Mouse (Mus musculus) liver, embryonic 13.5 days (tissue): Measurements from ENCODE around the gene Fap. TPM values are rescaled to one million over a fixed set of nuclear protein-coding genes. Genes with fewer than 3 reads are reported as not detected.

ENCODE experiments used
- ATAC-seq: fragments of 200-750 bp; cut with Nextera tagmentation; 2 replicates; pipeline ENCODE4 v1.8.0; 2017; ENCODE audit warnings: low read depth, mild to moderate bottlenecking, moderate number of reproducible peaks, moderate library complexity
- DNase-seq: peaks from one replicate; pipeline ENCODE4 v3.0.0; 2022
- H3K27ac ChIP-seq: fragments of 300-500 bp; sonication (generic); 2 replicates; pipeline ENCODE4 v1.5.1; 2015; ENCODE audit warnings: moderate library complexity, mild to moderate bottlenecking, inconsistent platforms
- H3K27me3 ChIP-seq: fragments of 300-500 bp; sonication (generic); 2 replicates; pipeline ENCODE4 v1.6.1; 2015; ENCODE audit warnings: mild to moderate bottlenecking, inconsistent platforms
- H3K36me3 ChIP-seq: fragments of 300-500 bp; sonication (generic); 2 replicates; pipeline ENCODE4 v1.6.1; 2015; ENCODE audit warnings: mild to moderate bottlenecking, inconsistent platforms
- H3K4me1 ChIP-seq: fragments of 300-500 bp; sonication (generic); replicated peaks from 2 replicates; pipeline ENCODE4 v1.6.1; 2015; ENCODE audit warnings: inconsistent platforms
- H3K4me2 ChIP-seq: fragments of 300-500 bp; sonication (generic); 2 replicates; pipeline ENCODE4 v1.6.1; 2015; ENCODE audit warnings: inconsistent platforms, mild to moderate bottlenecking, moderate library complexity
- H3K4me3 ChIP-seq: fragments of 300-500 bp; sonication (generic); replicated peaks from 2 replicates; pipeline ENCODE4 v1.5.1; 2015; ENCODE audit warnings: mild to moderate bottlenecking, inconsistent platforms
- H3K9ac ChIP-seq: fragments of 300-500 bp; sonication (generic); 2 replicates; pipeline ENCODE4 v1.6.1; 2015; ENCODE audit warnings: mild to moderate bottlenecking, inconsistent platforms
- H3K9me3 ChIP-seq: fragments of 300-500 bp; sonication (generic); replicated peaks from 2 replicates; pipeline ENCODE4 v1.6.1; 2016; ENCODE audit warnings: inconsistent platforms
- WGBS: fragments of 180-500 bp; shearing (Covaris S2); methylation state at CpG from one replicate; pipeline ENCODE4 v1.1.7; 2015; ENCODE audit not compliant: insufficient replicate concordance; 5-methylcytosine and 5-hydroxymethylcytosine counted together
- polyA plus RNA-seq: library from polyadenylated mRNA; unstranded; fragments of >200 nt; fragmentation: Nextera tagmentation; extraction: Ambion mirVana; gene quantifications from 2 replicates; pipeline ENCODE4 v1.2.1, GENCODE M21; 2015

Gene Fap
- polyA plus RNA-seq, 1 experiment from 2014 or later = 0.40 TPM

- WGBS = 63% methylated on average over 4 of the region's 4 CpGs
- Histone ChIP-seq H3K4me1 (no peaks in the 10 kb centered on the region), H3K9me3 (no peaks in the 10 kb centered on the region), H3K27ac (no peak overlapping the region), H3K4me3 (no peak overlapping the region), H3K27me3 (no peaks in the 10 kb centered on the region), H3K9ac (no peak overlapping the region), H3K36me3 (no peaks in the 10 kb centered on the region), H3K4me2 (no peak overlapping the region)
- DNase-seq = no peak
- ATAC-seq = no peak
Observed at GRCm38 (mm10) chr2:62495407-62495806, 78.5 kb downstream of the Fap start.

GRCm38 (mm10) chr2:62489832-62490231 lies 84.0 kb downstream of the Fap start:
- no peaks in the 10 kb centered on the region for H3K36me3 ChIP-seq
- no peaks in the 10 kb centered on the region for H3K27me3 ChIP-seq
- no peak overlapping the region for H3K27ac ChIP-seq
- no peak overlapping the region for H3K4me2 ChIP-seq
- no peaks in the 10 kb centered on the region for H3K9me3 ChIP-seq
- DNase-seq = no peak
- no peak overlapping the region for H3K9ac ChIP-seq
- no peak overlapping the region for H3K4me3 ChIP-seq
- ATAC-seq = no peak
- no peaks in the 10 kb centered on the region for H3K4me1 ChIP-seq
- 79% methylated on average over 6 of the region's 6 CpGs for WGBS

GRCm38 (mm10) chr2:62484906-62485305 lies 89.0 kb downstream of the Fap start:
- WGBS = 68% methylated on average over 3 of the region's 3 CpGs
- Histone ChIP-seq H3K4me1 (no peaks in the 10 kb centered on the region), H3K27me3 (no peaks in the 10 kb centered on the region), H3K36me3 (no peaks in the 10 kb centered on the region), H3K4me3 (no peak overlapping the region), H3K27ac (no peak overlapping the region), H3K9ac (no peak overlapping the region), H3K4me2 (no peak overlapping the region), H3K9me3 (no peaks in the 10 kb centered on the region)
- DNase-seq (no peak), ATAC-seq (no peak)

GRCm38 (mm10) chr2:62483550-62483949 lies 90.3 kb downstream of the Fap start, which contains the start of gene Gcg:
Gene Gcg, minus strand, starts transcription at chr2:62483650.
- Histone ChIP-seq H3K9ac (no peak within 1 kb of the TSS), H3K4me2 (no peak within 1 kb of the TSS), H3K36me3 (no peaks in the 10 kb centered on the region), H3K4me1 (no peaks in the 10 kb centered on the region), H3K9me3 (no peaks in the 10 kb centered on the region), H3K4me3 (no peak within 1 kb of the TSS), H3K27ac (no peak within 1 kb of the TSS), H3K27me3 (no peaks in the 10 kb centered on the region)
- DNase-seq (no peak), ATAC-seq (no peak)
- WGBS = 77% methylated on average over 9 of the region's 9 CpGs

- no peaks in the 10 kb centered on the region for H3K36me3 ChIP-seq
- no peaks in the 10 kb centered on the region for H3K4me1 ChIP-seq
- no peak overlapping the region for H3K4me2 ChIP-seq
- no peak for DNase-seq
- no peak overlapping the region for H3K9ac ChIP-seq
- no peak overlapping the region for H3K27ac ChIP-seq
- ATAC-seq = no peak
- WGBS = 60% methylated on average over 9 of the region's 9 CpGs
- H3K9me3 ChIP-seq = no peaks in the 10 kb centered on the region
- H3K4me3 ChIP-seq = no peak overlapping the region
- H3K27me3 ChIP-seq = no peaks in the 10 kb centered on the region
Observed at GRCm38 (mm10) chr2:62480285-62481198, 93.3 kb downstream of the Fap start.

- Histone ChIP-seq H3K36me3 (no peaks in the 10 kb centered on the region), H3K27ac (no peak overlapping the region)
- WGBS = 77% methylated on average over 9 of the region's 9 CpGs
Observed at GRCm38 (mm10) chr2:62469551-62469950, 104.3 kb downstream of the Fap start.

GRCm38 (mm10) chr2:62463287-62463686 lies 110.6 kb downstream of the Fap start:
- Histone ChIP-seq H3K4me1 (no peaks in the 10 kb centered on the region), H3K36me3 (no peaks in the 10 kb centered on the region), H3K4me2 (no peak overlapping the region), H3K9me3 (no peaks in the 10 kb centered on the region), H3K27me3 (no peaks in the 10 kb centered on the region), H3K4me3 (no peak overlapping the region), H3K27ac (no peak overlapping the region), H3K9ac (no peak overlapping the region)
- WGBS = 56% methylated on average over 2 of the region's 2 CpGs
- no peak for ATAC-seq
- DNase-seq = no peak

More at GRCm38 (mm10) chr2:62469551-62469950, 104.3 kb downstream of the Fap start:
- H3K9me3 ChIP-seq = no peaks in the 10 kb centered on the region
- no peak for ATAC-seq
- no peak overlapping the region for H3K4me3 ChIP-seq
- no peak overlapping the region for H3K4me2 ChIP-seq
- no peak overlapping the region for H3K9ac ChIP-seq
- H3K4me1 ChIP-seq = no peaks in the 10 kb centered on the region
- H3K27me3 ChIP-seq = no peaks in the 10 kb centered on the region
- no peak for DNase-seq

GRCm38 (mm10) chr2:62462174-62462573 lies 111.7 kb downstream of the Fap start:
- Histone ChIP-seq H3K27ac (no peak overlapping the region), H3K4me1 (no peaks in the 10 kb centered on the region), H3K27me3 (no peaks in the 10 kb centered on the region), H3K9me3 (no peaks in the 10 kb centered on the region), H3K36me3 (no peaks in the 10 kb centered on the region), H3K4me2 (no peak overlapping the region), H3K4me3 (no peak overlapping the region), H3K9ac (no peak overlapping the region)
- DNase-seq (no peak), ATAC-seq (no peak)
- WGBS = 64% methylated on average over 2 of the region's 2 CpGs

GRCm38 (mm10) chr2:62460815-62461450 lies 112.9 kb downstream of the Fap start:
- Histone ChIP-seq H3K36me3 (no peaks in the 10 kb centered on the region), H3K4me1 (no peaks in the 10 kb centered on the region), H3K27ac (no peak overlapping the region), H3K4me3 (no peak overlapping the region), H3K9me3 (no peaks in the 10 kb centered on the region), H3K27me3 (no peaks in the 10 kb centered on the region), H3K9ac (no peak overlapping the region), H3K4me2 (no peak overlapping the region)
- WGBS = 53% methylated on average over 12 of the region's 12 CpGs
- DNase-seq (no peak), ATAC-seq (no peak)

- H3K4me3 ChIP-seq = no peak overlapping the region
- DNase-seq = no peak
Observed at GRCm38 (mm10) chr2:62460231-62460710, 113.6 kb downstream of the Fap start.

GRCm38 (mm10) chr2:62459241-62460174 lies 114.4 kb downstream of the Fap start:
- no peak overlapping the region for H3K4me2 ChIP-seq
- H3K4me3 ChIP-seq = no peak overlapping the region
- H3K36me3 ChIP-seq = no peaks in the 10 kb centered on the region
- no peak overlapping the region for H3K27ac ChIP-seq
- ATAC-seq (no peak), DNase-seq (no peak)
- H3K4me1 ChIP-seq = no peaks in the 10 kb centered on the region
- H3K9ac ChIP-seq = no peak overlapping the region
- no peaks in the 10 kb centered on the region for H3K9me3 ChIP-seq
- 53% methylated on average over 18 of the region's 18 CpGs for WGBS
- no peaks in the 10 kb centered on the region for H3K27me3 ChIP-seq

More at GRCm38 (mm10) chr2:62460231-62460710, 113.6 kb downstream of the Fap start:
- no peaks in the 10 kb centered on the region for H3K4me1 ChIP-seq
- H3K9ac ChIP-seq = no peak overlapping the region
- H3K4me2 ChIP-seq = no peak overlapping the region
- H3K36me3 ChIP-seq = no peaks in the 10 kb centered on the region
- no peaks in the 10 kb centered on the region for H3K9me3 ChIP-seq
- WGBS = 20% methylated on average over 7 of the region's 7 CpGs
- H3K27me3 ChIP-seq = no peaks in the 10 kb centered on the region
- H3K27ac ChIP-seq = no peak overlapping the region
- no peak for ATAC-seq
